Mouse (Mus musculus) thymus, postnatal 10 days (tissue): ENCODE results near the gene Tstd2.

Experiments used
- DNase-seq, 2 experiments: peaks; one replicate each; pipeline ENCODE4 v3.0.0; 2021; ENCODE audit warnings: low spot score in 2 of 2

Tstd2 gene

GRCm38 (mm10) chr4:46138287-46139222, at the start of gene Tstd2, which contains the start of gene Ncbp1:
TSS of gene Tstd2 (minus strand) at chr4:46138694.
TSS of gene Ncbp1 (plus strand) at chr4:46138613.
- DNase-seq: peak; percentile 84 to 91

DNA sequence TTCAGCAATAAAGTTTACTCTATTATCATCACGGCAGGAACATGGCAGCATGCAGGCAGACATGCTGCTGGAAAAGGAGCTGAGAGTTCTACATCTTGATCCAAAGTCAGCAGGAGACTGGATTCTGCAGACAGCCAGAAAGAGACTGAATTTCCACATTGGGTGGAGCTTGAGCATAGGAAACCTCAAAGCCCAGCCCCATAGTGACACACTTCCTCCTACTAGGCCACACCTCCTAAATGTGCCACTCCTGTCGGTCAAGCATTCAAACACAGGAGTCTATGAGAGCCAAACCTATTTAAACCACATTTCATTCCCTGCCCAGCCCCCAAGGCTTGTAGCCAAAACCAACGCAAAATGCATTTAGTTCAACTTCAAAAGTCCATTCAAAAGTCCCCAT, 48.0 kb upstream of the Tstd2 start:
- DNase-seq: no peak

GRCm38 (mm10) chr4:46185890-46186289, 47.4 kb upstream of the Tstd2 start:
- no peak for DNase-seq

DNA sequence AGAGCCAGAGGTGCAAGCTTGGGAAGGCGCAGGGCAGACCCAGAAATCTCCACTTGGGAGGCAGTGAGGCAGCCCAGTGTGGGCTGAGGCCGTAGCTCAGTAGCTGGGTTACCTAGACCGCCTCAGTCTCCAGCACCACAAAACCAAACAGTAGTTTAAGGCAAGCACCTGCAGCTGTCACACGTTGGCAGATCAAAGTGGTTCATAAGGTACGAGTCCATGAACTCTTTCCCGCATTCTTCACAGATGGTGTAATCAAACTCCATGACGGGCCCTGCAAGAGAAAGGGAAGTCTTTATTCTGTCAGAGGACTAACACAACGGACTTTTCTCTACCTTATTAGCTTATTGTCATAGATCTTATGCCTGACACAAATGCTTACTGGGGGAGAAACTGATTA, 46.9 kb upstream of the Tstd2 start:
- no peak for DNase-seq

DNA sequence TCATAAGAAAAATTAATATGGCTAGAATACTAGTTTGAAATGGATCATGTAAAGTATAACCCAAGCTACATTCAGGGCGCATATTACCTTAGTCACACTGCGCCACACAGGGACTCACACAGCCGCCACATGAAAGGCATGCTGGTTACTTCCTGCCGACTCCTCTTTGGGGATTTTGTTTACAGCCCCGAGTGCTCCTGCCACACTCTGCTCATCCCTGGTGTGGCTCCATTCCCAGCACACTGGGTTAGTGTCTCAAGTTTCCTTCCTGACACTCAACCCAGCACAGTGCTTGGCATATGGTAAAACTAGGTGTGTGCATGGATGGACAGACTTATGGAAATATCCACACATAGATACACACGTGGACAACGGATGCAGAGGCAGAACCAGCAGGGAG, 43.7 kb upstream of the Tstd2 start:
- DNase-seq: peak in 1 of 2 experiments; percentile 33

- no peak for DNase-seq
These were observed 42.7 kb upstream of the Tstd2 start for GRCm38 (mm10) chr4:46181168-46181567.

DNA sequence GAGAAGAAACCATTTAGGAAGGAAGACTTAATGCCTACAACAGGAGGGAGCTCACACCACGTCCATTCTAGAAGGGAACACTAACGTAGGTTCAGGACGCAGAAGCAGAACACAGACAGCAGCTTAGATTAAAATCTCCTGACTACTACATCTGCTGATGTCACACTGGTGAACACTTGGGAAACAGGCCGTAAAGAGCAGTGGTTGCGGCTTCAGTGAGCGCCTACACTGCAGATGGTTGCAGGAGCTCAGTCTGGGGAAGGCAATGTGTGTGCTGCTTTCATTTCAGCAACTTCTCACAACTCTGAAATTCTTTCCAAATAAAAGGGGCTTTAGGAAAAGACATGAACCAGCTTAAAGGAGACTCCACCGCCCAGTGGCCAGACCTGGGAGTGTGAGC, 39.0 kb upstream of the Tstd2 start:
- DNase-seq: no peak

GRCm38 (mm10) chr4:46177018-46177417, 38.5 kb upstream of the Tstd2 start:
- DNase-seq: no peak

- DNase-seq: peak in 1 of 2 experiments; percentile 29
These were observed 37.8 kb upstream of the Tstd2 start for GRCm38 (mm10) chr4:46176313-46176712.

GRCm38 (mm10) chr4:46171761-46172160, 33.3 kb upstream of the Tstd2 start:
- no peak for DNase-seq

DNA sequence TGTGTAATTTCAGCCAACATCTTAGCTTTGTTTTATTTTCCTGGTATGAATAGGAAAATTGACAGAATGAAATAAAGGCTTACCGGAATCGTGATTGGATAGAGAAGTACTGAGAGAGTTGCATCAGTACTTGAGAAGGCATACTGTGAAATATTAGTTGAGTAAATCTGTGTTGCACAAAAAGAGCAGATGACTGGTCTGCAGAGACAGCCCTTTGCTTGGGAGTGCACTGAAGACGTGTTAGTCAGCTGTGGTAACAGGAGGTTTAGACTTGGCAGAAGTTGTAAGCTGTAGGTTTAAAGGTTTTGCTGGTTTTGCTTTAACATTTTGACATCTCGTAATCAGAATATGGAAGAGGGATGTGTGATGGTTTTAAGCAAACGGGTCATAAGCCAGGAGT, 27.3 kb upstream of the Tstd2 start:
- DNase-seq: no peak

DNA sequence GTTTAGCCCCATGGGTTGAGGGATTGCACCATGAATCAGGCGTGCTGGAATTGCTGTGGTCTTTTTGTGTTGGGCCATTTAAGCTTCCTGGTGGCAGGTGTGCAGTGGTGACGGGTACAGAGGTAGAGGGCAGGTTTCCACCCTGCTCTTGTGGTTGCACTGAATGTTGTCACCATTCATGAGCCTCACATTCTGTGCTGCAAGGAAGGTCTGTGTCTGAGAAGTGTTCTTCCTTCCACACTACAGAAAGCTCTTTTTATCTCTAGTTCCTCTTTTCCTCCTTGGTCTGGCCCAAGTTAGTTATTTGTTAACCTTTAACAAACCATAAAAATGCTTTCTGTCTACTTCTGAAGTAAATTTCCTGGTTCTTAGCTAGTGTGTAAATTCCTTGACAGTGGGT, 25.5 kb upstream of the Tstd2 start:
- DNase-seq: no peak

DNA sequence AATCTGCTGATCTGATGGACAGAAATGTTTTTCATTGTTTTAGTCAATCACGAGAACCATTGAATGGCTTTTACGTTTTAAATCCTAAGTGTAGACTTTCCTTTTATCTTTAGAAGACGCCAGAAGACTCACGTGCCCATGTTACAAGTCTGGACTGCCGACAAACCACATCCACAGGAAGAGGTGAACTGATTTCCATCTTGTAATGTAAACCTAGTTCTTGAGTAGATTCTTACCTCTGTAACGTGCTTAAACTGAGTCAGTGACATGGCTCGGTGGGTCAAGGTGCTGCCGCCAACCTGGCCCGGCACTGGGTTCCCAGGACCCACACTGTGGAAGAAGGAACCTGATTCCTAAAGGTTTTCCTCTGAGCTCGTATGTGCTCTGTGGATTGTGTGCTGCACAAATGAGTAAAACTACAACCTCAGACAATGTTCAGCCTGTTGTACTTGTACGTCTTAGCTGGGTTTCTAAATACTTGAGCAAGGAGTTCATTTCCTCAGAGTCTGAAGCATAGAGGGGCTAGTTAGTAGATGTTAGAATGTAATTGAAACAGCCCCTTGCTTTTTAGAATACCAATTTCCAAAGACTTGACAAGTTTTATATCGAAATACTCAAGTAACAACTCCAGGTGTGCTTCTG, 13.5 kb upstream of the Tstd2 start:
- DNase-seq: no peak

- DNase-seq: no peak
These were observed 8.4 kb upstream of the Tstd2 start for GRCm38 (mm10) chr4:46146881-46147280.

- DNase-seq: peak in 1 of 2 experiments; percentile 29
These were observed 5.8 kb upstream of the Tstd2 start for GRCm38 (mm10) chr4:46144323-46144722.

DNA sequence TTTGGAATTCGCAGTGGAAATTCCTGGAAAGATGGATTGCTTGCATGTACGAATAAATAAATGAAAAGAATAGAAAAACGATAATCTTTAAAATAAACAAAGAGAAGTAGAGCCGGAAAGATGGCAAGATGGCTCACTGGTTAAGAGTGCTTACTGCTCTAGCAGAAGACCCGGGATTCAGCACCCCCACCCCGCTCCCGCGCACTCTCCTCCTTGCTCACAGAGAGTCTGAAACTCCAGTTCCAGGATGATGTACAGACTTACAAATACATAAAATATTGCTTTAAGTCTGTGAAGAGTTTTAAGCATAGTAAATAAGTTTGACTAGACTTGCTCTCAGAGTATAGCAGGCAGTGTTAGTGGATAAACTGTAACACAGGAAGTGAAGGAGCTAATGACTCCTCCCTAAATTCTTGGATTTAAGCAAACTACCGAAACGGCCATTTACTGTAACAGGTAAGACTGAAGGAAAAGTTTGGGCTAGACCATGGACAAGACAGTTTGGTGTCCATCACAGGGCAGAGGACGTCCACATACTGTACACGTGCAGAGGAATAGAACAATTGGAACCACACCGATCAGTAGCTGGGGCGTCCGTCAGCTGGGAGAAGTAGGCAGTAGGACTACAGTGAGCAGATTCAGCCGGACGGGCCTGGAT, 736 bp downstream of the Tstd2 start:
- DNase-seq: no peak

DNA sequence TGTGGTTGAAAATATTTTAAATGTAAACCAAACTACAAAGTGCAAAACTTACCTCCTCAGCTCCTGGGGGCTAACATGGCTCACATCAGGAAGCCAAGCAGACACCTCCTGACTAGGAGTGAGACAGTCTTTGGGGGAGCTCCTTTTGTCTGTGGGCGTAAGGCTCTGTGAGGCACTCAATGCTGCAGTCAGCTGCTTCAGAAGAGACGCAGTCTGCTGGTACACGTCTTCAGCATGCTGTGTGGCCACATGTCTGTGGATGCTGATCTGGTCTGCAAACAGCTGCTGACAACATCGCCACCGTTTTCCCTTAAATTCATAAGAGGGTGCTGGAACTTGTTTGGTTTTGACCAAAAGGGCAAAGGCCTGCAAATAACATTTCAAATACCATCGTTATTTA, 6.7 kb downstream of the Tstd2 start:
- DNase-seq: no peak

GRCm38 (mm10) chr4:46130221-46130620, 8.3 kb downstream of the Tstd2 start:
- peak; percentile 17 to 49 for DNase-seq

DNA sequence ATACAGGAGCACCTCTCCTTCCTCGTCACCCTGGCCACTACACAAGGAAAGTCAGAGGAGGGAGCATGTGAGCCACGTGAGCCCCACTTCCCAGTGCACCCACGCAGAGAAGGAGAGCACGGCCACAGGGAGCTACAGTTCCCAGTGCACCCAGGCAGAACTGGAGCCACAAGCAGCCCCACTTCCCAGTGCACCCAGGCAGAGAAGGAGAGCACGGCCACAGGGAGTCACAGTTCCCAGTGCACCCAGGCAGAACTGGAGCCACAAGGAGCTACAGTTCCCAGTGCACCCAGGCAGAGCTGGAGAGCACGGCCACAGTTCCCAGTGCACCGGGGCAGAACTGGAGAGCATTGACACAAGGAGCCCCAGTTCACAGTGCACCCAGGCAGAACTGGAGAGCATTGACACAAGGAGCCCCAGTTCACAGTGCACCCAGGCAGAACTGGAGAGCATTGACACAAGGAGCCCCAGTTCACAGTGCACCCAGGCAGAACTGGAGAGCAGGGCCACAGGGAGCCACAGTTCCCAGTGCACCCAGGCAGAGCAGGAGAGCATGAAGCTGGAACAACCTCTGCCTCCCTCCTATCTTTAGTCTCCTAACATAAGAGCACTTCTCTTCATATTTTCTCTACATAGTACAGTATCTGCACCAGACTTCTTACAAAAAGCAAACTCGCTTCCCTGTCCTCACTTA, 9.0 kb downstream of the Tstd2 start:
- DNase-seq: no peak

GRCm38 (mm10) chr4:46126541-46126940, 12.0 kb downstream of the Tstd2 start:
- DNase-seq: peak; percentile 27 to 60

DNA sequence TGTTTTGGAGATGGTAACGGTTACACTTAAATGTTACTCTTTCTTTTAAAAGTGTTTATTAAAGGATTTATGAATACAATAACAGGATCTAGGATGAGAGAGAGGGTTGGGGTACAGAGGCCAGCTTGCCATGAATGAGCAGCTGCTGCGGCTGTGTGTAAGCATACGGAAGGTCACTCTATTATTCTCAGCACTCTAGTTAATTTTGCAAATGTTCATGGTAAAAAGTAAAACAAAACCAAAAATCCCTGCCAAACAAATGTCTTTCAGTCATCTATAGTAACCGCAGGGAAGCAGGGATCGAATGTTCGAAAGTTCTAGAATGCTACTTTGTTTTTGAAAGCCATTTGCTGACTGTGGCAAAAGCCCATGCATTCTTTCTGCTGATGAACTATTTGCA, 15.1 kb downstream of the Tstd2 start:
- DNase-seq: no peak

DNA sequence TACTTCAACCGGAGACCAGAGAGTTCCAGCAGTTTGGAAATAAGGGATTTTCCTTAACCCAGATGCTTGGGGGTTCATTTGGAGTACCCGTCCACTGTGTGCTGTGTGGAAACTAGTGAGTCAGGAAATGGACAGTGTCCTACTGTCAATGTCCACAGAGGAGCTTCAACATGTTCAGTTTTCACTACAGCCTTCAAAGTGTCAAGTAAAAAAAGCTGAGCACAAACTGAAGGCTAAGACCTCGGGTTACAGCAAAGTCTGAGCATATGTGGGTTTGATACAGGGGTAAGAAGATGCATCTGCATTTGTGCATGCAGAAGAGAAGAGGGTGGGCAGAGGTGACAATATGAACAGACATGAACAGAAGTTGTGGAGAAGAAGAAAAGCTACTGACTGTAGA, 17.7 kb downstream of the Tstd2 start:
- no peak for DNase-seq
